20 mouse cellular contexts compared by ENCODE assay signal in the genomic region with DNA sequence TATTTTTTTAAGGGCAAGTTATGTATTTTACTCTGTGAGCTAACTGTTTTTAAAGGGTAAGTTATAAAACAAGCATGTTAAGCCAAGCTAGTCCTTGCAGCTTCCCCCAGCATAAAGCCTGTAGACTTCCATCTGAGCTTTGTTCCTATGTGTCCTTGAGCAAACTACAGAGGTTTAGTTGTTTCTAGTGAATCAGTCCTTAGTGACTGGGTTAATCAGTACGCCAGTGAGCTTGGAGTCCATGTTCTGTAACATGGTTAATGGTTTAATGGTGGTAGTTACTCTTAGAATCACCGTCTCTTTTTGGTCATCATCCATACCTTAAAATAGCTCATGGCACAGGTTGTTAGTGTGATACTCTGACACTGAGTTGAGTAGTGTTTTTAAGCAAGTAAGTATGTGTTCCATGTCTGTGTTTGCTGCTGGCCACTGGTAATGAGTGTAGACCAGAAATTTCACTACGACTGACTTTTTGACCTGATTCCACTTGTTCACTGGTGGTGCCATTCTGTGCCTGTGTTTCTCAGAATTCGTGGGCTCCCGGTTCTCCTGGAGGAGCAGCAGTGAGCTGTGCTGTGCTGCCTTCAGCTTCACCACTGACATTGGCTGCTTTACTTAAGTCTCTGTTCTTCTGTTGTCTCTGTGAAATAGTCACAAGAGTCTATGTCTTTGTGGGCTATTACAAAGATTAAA. TPM values are rescaled to one million over a fixed set of nuclear protein-coding genes. Genes with fewer than 3 reads are reported as not detected.
DNase-seq lines count a peak whose midpoint lies in the region; ATAC-seq and TF ChIP-seq lines count a peak whose summit lies in the region.
"Had no signal": no experiment of that assay in that cellular context is flagged by ENCODE, and none has a peak within 500 bp of the region (broad histone marks: within the 10 kb centered on the region; RNA-seq: fewer than 3 reads in every experiment).

No protein-coding gene starts in this region.

- H3K27me3 ChIP-seq in kidney, embryonic 14.5 days (ENCODE audit: control insufficient read depth, insufficient read depth, low read length): no peaks in the 10 kb centered on the region
- no peaks in the 10 kb centered on the region for H3K27me3 ChIP-seq in kidney, embryonic 15.5 days
- no peaks in the 10 kb centered on the region for H3K27me3 ChIP-seq in kidney, postnatal 0 days (ENCODE audit: insufficient read depth, low read length)
- H3K27me3 ChIP-seq: CH12.LX; embryonic facial prominence, embryonic 13.5 days; forebrain, embryonic 12.5 days; hindbrain, embryonic 15.5 days; Patski had no signal

- H3K9me3 ChIP-seq in kidney, embryonic 14.5 days (ENCODE audit: control insufficient read depth, low read length): no peaks in the 10 kb centered on the region
- no peaks in the 10 kb centered on the region for H3K9me3 ChIP-seq in kidney, embryonic 15.5 days (replicated peaks)
- H3K9me3 ChIP-seq in kidney, postnatal 0 days (replicated peaks; ENCODE audit: low read length): no peaks in the 10 kb centered on the region
- H3K9me3 ChIP-seq: embryonic facial prominence, embryonic 13.5 days; forebrain, embryonic 12.5 days; hindbrain, embryonic 15.5 days had no signal

- H3K36me3 ChIP-seq in kidney, embryonic 14.5 days (ENCODE audit: control insufficient read depth, insufficient read depth, low read length): no peaks in the 10 kb centered on the region
- no peaks in the 10 kb centered on the region for H3K36me3 ChIP-seq in kidney, embryonic 15.5 days
- no peaks in the 10 kb centered on the region for H3K36me3 ChIP-seq in kidney, postnatal 0 days (ENCODE audit: insufficient read depth, low read length)
- H3K36me3 ChIP-seq: hindbrain, embryonic 15.5 days had no signal

- no peak for ATAC-seq in kidney, embryonic 14.5 days (ENCODE audit: low FRiP score, low TSS enrichment)
- ATAC-seq in kidney, embryonic 15.5 days (replicated peaks; ENCODE audit: low FRiP score): peak; percentile 62; the same call in 1 of the 2 replicates
- ATAC-seq in kidney, postnatal 0 days (replicated peaks; ENCODE audit: low FRiP score, low read depth): peak; percentile 89
- ATAC-seq: activated CD4-positive, CD25-positive, alpha-beta regulatory T cell, adult 4 months; forebrain, postnatal 0 days; Patski had no signal

- no peak overlapping the region for H3K4me3 ChIP-seq in kidney, embryonic 14.5 days (ENCODE audit: low read length)
- H3K4me3 ChIP-seq in kidney, embryonic 15.5 days (replicated peaks): no peak overlapping the region
- H3K4me3 ChIP-seq in kidney, postnatal 0 days (replicated peaks; ENCODE audit: low read depth, low read length): no peak overlapping the region
- H3K4me3 ChIP-seq: embryonic facial prominence, embryonic 13.5 days; forebrain, embryonic 12.5 days; hindbrain, embryonic 15.5 days had no signal

- H3K9ac ChIP-seq in kidney, embryonic 14.5 days (ENCODE audit: low read depth, low read length): no peak overlapping the region
- H3K9ac ChIP-seq in kidney, embryonic 15.5 days: no peak overlapping the region
- H3K9ac ChIP-seq in kidney, postnatal 0 days (ENCODE audit: low read depth, low read length): no peak overlapping the region
- H3K9ac ChIP-seq: embryonic facial prominence, embryonic 13.5 days; forebrain, embryonic 12.5 days; forebrain, postnatal 0 days; hindbrain, embryonic 15.5 days had no signal

- no peak overlapping the region for H3K4me2 ChIP-seq in kidney, embryonic 14.5 days (replicated peaks; ENCODE audit: low read depth, low read length)
- H3K4me2 ChIP-seq in kidney, embryonic 15.5 days: no peak overlapping the region
- no peak overlapping the region for H3K4me2 ChIP-seq in kidney, postnatal 0 days (ENCODE audit: low read length)
- H3K4me2 ChIP-seq: embryonic facial prominence, embryonic 13.5 days; forebrain, embryonic 12.5 days; hindbrain, embryonic 15.5 days had no signal

- H3K4me1 ChIP-seq in kidney, embryonic 14.5 days (ENCODE audit: control insufficient read depth, insufficient read depth, low read length): peaks cover 10% of the 10 kb centered on the region; the same call in 1 of the 2 replicates
- peaks cover 21% of the 10 kb centered on the region for H3K4me1 ChIP-seq in kidney, embryonic 15.5 days
- H3K4me1 ChIP-seq in kidney, postnatal 0 days (replicated peaks; ENCODE audit: insufficient read depth, low read length): peaks cover 4% of the 10 kb centered on the region; the same call in 1 of the 2 replicates

- no peak for TF ChIP-seq CTCF in kidney, postnatal 0 days (IDR thresholded peaks at IDR 0.05; ENCODE audit: low read depth)

- H3K27ac ChIP-seq in kidney, embryonic 14.5 days (ENCODE audit: low read depth, low read length): no peak overlapping the region
- H3K27ac ChIP-seq in kidney, embryonic 15.5 days: peak overlapping the region; percentile 43; the same call in 1 of the 2 replicates
- H3K27ac ChIP-seq in kidney, postnatal 0 days: peak overlapping the region; percentile 52
- H3K27ac ChIP-seq: embryonic facial prominence, embryonic 13.5 days; forebrain, embryonic 12.5 days; hindbrain, embryonic 15.5 days had no signal

- 86% methylated on average over 5 of the region's 5 CpGs for WGBS in kidney, embryonic 14.5 days
- 76% methylated on average over 5 of the region's 5 CpGs for WGBS in kidney, embryonic 15.5 days
- WGBS in kidney, postnatal 0 days: 69% methylated on average over 5 of the region's 5 CpGs

- DNase-seq in kidney, adult 11 months: peak; percentile 39
- DNase-seq in kidney, adult 9 months: peak; percentile 75
- no peak for DNase-seq in kidney, postnatal 4 days
- DNase-seq in kidney, postnatal 0 days (ENCODE audit: low spot score): no peak
- no peak for DNase-seq in thymus, postnatal 0 days (ENCODE audit: low spot score)
- DNase-seq in urinary bladder, postnatal 25 days (ENCODE audit: low spot score): no peak
- DNase-seq: adrenal gland, postnatal 14 days; cerebellum, adult 11-12 months; cerebellum, adult 9-10 months; cerebellum, postnatal 36 days; forebrain, postnatal 0 days; gastrocnemius, postnatal 14 days had no signal

RNA-seq across cellular contexts. Expression of a gene that starts 18.9 kb away (rescaled TPM):
- polyA plus RNA-seq in kidney, embryonic 14.5 days (2014; fragmentation: Nextera tagmentation; extraction: Ambion mirVana): 20.3 and 23.0 TPM in 2 replicates
- 11.9 and 15.3 TPM in 2 replicates for polyA plus RNA-seq in kidney, embryonic 15.5 days (2015; fragmentation: Nextera tagmentation; extraction: Ambion mirVana)
- polyA plus RNA-seq in kidney, postnatal 0 days (2015; fragmentation: Nextera tagmentation; extraction: Ambion mirVana): 13.7 and 19.5 TPM in 2 replicates
- polyA plus RNA-seq in thymus, postnatal 0 days (2015; fragmentation: Nextera tagmentation; extraction: Ambion mirVana): 20.2 and 24.0 TPM in 2 replicates

RNA-seq across cellular contexts. Expression of a gene that starts 51.4 kb away (rescaled TPM):
- 134 and 179 TPM in 2 replicates for polyA plus RNA-seq in kidney, embryonic 14.5 days (2014; fragmentation: Nextera tagmentation; extraction: Ambion mirVana)
- polyA plus RNA-seq in kidney, embryonic 15.5 days (2015; fragmentation: Nextera tagmentation; extraction: Ambion mirVana): 128 and 143 TPM in 2 replicates
- 192 and 194 TPM in 2 replicates for polyA plus RNA-seq in kidney, postnatal 0 days (2015; fragmentation: Nextera tagmentation; extraction: Ambion mirVana)
- 322 and 349 TPM in 2 replicates for polyA plus RNA-seq in thymus, postnatal 0 days (2015; fragmentation: Nextera tagmentation; extraction: Ambion mirVana)

Comparison
In these comparisons a context has a peak if more than half of its experiments do, and no peak if none do; other contexts are left out.
1. DNase-seq: peak in kidney, adult 11 months (single experiment) and kidney, adult 9 months (single experiment); none in kidney, postnatal 4 days (0 of 2), kidney, postnatal 0 days (single experiment), thymus, postnatal 0 days (single experiment) and urinary bladder, postnatal 25 days (single experiment).